Mouse (Mus musculus): ENCODE results near the gene Ptprn2. TPM values are rescaled to one million over a fixed set of nuclear protein-coding genes. Genes with fewer than 3 reads are reported as not detected.

Ptprn2 gene
- polyA plus RNA-seq, 1 experiment, result 1.2 TPM

GRCm38 (mm10) chr12:116863291-116863899 is 377.9 kb downstream of the Ptprn2 start:
- WGBS, result 93% methylated on average over 4 of the region's 4 CpGs
- no peak overlapping the region for H3K27ac ChIP-seq (ENCODE audit: control insufficient read depth, insufficient read depth, low read length)
- H3K4me1 ChIP-seq (replicated peaks; ENCODE audit: control insufficient read depth, insufficient read depth, low read length), result no peaks in the 10 kb centered on the region

GRCm38 (mm10) chr12:116873866-116874585 is 388.5 kb downstream of the Ptprn2 start:
- TF ChIP-seq POLR2A (IDR thresholded peaks at IDR 0.05; ENCODE audit: control insufficient read depth, extremely low read depth, insufficient read depth, low read length, poor library complexity) (no peak), CTCF (IDR thresholded peaks at IDR 0.05; ENCODE audit: borderline replicate concordance, control insufficient read depth, extremely low read depth, insufficient read depth, low read length, poor library complexity) (no peak)
- WGBS, result 84% methylated on average over 1 of the region's 1 CpGs
- Histone ChIP-seq H3K4me3 (ENCODE audit: control insufficient read depth, insufficient read depth, low read length) (no peak overlapping the region), H3K36me3 (ENCODE audit: control insufficient read depth, insufficient read depth, low read length) (no peaks in the 10 kb centered on the region), H3K4me1 (replicated peaks; ENCODE audit: control insufficient read depth, insufficient read depth, low read length) (no peaks in the 10 kb centered on the region), H3K27ac (ENCODE audit: control insufficient read depth, insufficient read depth, low read length) (no peak overlapping the region), H3K27me3 (ENCODE audit: control insufficient read depth, insufficient read depth, low read length) (no peaks in the 10 kb centered on the region)
- no peak for DNase-seq

More at GRCm38 (mm10) chr12:116863291-116863899, 377.9 kb downstream of the Ptprn2 start:
- Histone ChIP-seq H3K27me3 (ENCODE audit: control insufficient read depth, insufficient read depth, low read length) (no peaks in the 10 kb centered on the region), H3K36me3 (ENCODE audit: control insufficient read depth, insufficient read depth, low read length) (no peaks in the 10 kb centered on the region), H3K4me3 (ENCODE audit: control insufficient read depth, insufficient read depth, low read length) (no peak overlapping the region)
- TF ChIP-seq CTCF (IDR thresholded peaks at IDR 0.05; ENCODE audit: borderline replicate concordance, control insufficient read depth, extremely low read depth, insufficient read depth, low read length, poor library complexity) (no peak), POLR2A (IDR thresholded peaks at IDR 0.05; ENCODE audit: control insufficient read depth, extremely low read depth, insufficient read depth, low read length, poor library complexity) (no peak)
- DNase-seq, result no peak

DNA sequence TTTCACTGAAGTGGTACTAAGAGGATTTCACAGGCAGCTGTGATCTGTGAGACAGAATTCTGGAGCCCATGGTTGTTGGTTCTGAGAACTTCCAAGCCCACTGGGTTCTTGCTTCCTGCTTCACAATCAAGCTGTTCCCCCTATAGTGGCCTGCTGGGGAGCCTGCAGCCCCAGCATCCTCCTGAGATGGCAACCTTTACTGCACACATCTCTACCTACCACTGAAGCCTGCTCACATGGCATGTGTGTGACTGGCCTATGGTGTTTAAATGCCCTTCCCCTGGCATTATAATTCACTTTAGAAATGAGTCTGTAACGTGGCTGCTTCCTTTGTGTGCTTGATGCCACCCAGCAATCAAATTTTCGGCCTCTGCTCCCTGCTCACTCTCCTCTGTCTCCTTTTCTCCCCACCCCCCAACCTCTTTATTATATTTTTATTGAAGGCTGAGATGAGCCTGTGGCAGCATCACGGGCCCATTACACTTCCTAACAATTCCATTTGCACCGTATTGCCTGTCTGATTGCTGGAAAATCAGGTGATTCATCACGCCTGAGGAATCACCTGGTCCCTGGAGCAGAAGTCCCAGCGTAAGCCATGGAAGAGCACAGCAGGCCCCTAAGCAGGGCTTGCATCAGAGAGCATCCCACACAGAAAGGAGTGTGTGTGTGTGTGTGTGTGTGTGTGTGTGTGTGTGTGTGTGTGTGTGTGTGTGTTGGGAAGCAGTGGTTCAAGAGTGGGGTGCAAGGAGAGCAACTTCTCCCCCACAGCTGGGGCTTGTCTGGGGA is 402.2 kb downstream of the Ptprn2 start:
- no peak for DNase-seq
- Histone ChIP-seq H3K27me3 (ENCODE audit: control insufficient read depth, insufficient read depth, low read length) (no peaks in the 10 kb centered on the region), H3K4me1 (replicated peaks; ENCODE audit: control insufficient read depth, insufficient read depth, low read length) (no peaks in the 10 kb centered on the region), H3K27ac (ENCODE audit: control insufficient read depth, insufficient read depth, low read length) (no peak overlapping the region), H3K4me3 (ENCODE audit: control insufficient read depth, insufficient read depth, low read length) (no peak overlapping the region), H3K36me3 (ENCODE audit: control insufficient read depth, insufficient read depth, low read length) (no peaks in the 10 kb centered on the region)
- 79% methylated on average over 6 of the region's 6 CpGs for WGBS
- TF ChIP-seq CTCF (IDR thresholded peaks at IDR 0.05; ENCODE audit: borderline replicate concordance, control insufficient read depth, extremely low read depth, insufficient read depth, low read length, poor library complexity), result no peak
- TF ChIP-seq POLR2A (IDR thresholded peaks at IDR 0.05; ENCODE audit: control insufficient read depth, extremely low read depth, insufficient read depth, low read length, poor library complexity), result no peak

DNA sequence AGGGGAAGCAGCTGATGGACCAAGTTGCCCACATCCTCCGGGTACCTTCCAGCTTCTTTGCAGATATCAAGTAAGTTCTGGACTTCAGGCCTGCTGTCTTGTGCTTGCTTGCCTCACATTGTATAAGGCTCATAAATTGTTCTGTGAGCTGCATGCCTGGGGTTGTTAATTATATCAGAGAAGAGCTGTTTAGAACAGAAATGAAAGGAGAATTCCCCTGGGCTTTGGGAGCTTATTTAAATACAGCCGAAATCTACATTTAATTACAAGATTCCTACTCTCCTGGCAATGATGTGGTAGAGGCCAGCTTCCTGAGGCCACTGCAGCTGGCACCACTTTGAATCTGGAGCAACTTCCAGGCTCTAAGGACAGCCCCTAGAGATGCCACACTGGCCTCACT is 403.3 kb downstream of the Ptprn2 start:
- TF ChIP-seq CTCF (IDR thresholded peaks at IDR 0.05; ENCODE audit: borderline replicate concordance, control insufficient read depth, extremely low read depth, insufficient read depth, low read length, poor library complexity) (no peak), POLR2A (IDR thresholded peaks at IDR 0.05; ENCODE audit: control insufficient read depth, extremely low read depth, insufficient read depth, low read length, poor library complexity) (no peak)
- 78% methylated on average over 2 of the region's 2 CpGs for WGBS
- H3K36me3 ChIP-seq (ENCODE audit: control insufficient read depth, insufficient read depth, low read length), result no peaks in the 10 kb centered on the region

GRCm38 (mm10) chr12:116892584-116892983 is 407.1 kb downstream of the Ptprn2 start:
- Histone ChIP-seq H3K4me1 (replicated peaks; ENCODE audit: control insufficient read depth, insufficient read depth, low read length) (no peaks in the 10 kb centered on the region), H3K27me3 (ENCODE audit: control insufficient read depth, insufficient read depth, low read length) (no peaks in the 10 kb centered on the region), H3K4me3 (ENCODE audit: control insufficient read depth, insufficient read depth, low read length) (no peak overlapping the region), H3K36me3 (ENCODE audit: control insufficient read depth, insufficient read depth, low read length) (no peaks in the 10 kb centered on the region), H3K27ac (ENCODE audit: control insufficient read depth, insufficient read depth, low read length) (no peak overlapping the region)
- WGBS, result 89% methylated on average over 8 of the region's 8 CpGs
- TF ChIP-seq CTCF (IDR thresholded peaks at IDR 0.05; ENCODE audit: borderline replicate concordance, control insufficient read depth, extremely low read depth, insufficient read depth, low read length, poor library complexity) (no peak), POLR2A (IDR thresholded peaks at IDR 0.05; ENCODE audit: control insufficient read depth, extremely low read depth, insufficient read depth, low read length, poor library complexity) (no peak)
- DNase-seq, result no peak

More for the DNA sequence above, 403.3 kb downstream of the Ptprn2 start:
- no peak for DNase-seq
- Histone ChIP-seq H3K4me3 (ENCODE audit: control insufficient read depth, insufficient read depth, low read length) (no peak overlapping the region), H3K27ac (ENCODE audit: control insufficient read depth, insufficient read depth, low read length) (no peak overlapping the region), H3K4me1 (replicated peaks; ENCODE audit: control insufficient read depth, insufficient read depth, low read length) (no peaks in the 10 kb centered on the region), H3K27me3 (ENCODE audit: control insufficient read depth, insufficient read depth, low read length) (no peaks in the 10 kb centered on the region)

GRCm38 (mm10) chr12:116896651-116897050 is 411.1 kb downstream of the Ptprn2 start:
- TF ChIP-seq POLR2A (IDR thresholded peaks at IDR 0.05; ENCODE audit: control insufficient read depth, extremely low read depth, insufficient read depth, low read length, poor library complexity) (no peak), CTCF (IDR thresholded peaks at IDR 0.05; ENCODE audit: borderline replicate concordance, control insufficient read depth, extremely low read depth, insufficient read depth, low read length, poor library complexity) (no peak)
- no peak for DNase-seq
- Histone ChIP-seq H3K4me1 (replicated peaks; ENCODE audit: control insufficient read depth, insufficient read depth, low read length) (no peaks in the 10 kb centered on the region), H3K27me3 (ENCODE audit: control insufficient read depth, insufficient read depth, low read length) (no peaks in the 10 kb centered on the region), H3K36me3 (ENCODE audit: control insufficient read depth, insufficient read depth, low read length) (no peaks in the 10 kb centered on the region), H3K27ac (ENCODE audit: control insufficient read depth, insufficient read depth, low read length) (no peak overlapping the region), H3K4me3 (ENCODE audit: control insufficient read depth, insufficient read depth, low read length) (no peak overlapping the region)
- 64% methylated on average over 2 of the region's 2 CpGs for WGBS
